Mouse (Mus musculus): ENCODE measurements around the gene Prph2.

DNA sequence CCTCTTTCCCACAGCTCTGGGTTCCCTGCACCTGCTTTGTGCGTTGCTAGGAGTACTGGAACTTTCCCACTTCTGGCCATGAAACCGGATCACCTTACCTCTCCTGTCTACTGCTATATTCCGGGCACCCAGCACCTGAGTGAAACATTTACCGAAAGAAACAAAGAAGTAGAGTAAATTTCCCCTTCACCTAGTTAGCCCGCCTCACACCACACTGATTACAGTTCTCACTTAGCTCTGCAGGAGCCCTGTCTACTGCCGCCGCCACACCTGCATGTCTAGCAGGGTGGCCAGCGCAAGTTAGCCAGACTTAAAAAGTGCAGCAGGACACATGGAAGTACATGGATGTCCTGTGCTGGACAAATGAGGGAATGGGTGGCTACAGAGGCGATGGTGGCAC lies 27.2 kb upstream of the Prph2 start:
- TF ChIP-seq CTCF (IDR thresholded peaks at IDR 0.05; ENCODE audit: low read depth, low read length) (no peak), TAL1 (conservative IDR thresholded peaks at IDR 0.05; ENCODE audit: low read depth, low read length) (no peak), GATA2 (IDR thresholded peaks at IDR 0.05; ENCODE audit: borderline replicate concordance, low read depth, low read length) (no peak), POLR2AphosphoS5 (IDR thresholded peaks at IDR 0.05; ENCODE audit: insufficient replicate concordance, low read depth, low read length) (no peak)
